22 mouse cellular contexts compared by ENCODE assay signal in the genomic region with DNA sequence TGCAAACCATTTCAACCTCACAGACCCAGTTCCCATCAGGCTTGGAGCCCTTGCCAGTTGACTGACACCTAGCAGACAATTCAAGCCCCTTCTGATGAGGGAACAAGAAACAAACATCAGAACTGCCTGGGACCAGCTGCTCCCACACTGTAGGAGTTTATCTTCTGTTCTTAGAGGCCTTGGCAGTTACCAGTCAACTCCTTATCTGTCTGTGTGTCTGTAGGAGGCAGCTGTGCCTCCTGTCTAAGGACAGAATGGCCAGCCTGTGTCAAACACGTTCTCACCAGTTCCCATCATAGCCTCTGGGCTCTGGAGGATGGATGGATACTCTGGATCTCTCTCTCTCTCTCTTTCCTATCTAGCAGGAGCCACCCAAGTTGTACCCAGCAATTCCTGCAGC. TPM values are rescaled to one million over a fixed set of nuclear protein-coding genes. Genes with fewer than 3 reads are reported as not detected.
"Had no signal": no experiment of that assay in that cellular context is flagged by ENCODE, and none has a peak within 500 bp of the region (broad histone marks: within the 10 kb centered on the region; RNA-seq: fewer than 3 reads in every experiment).

No protein-coding gene starts in this region.

RNA-seq across cellular contexts. Expression of a gene that starts 21.1 kb away (rescaled TPM):
- total RNA-seq: gastrocnemius, adult 2 months; gastrocnemius, postnatal 10 days; gastrocnemius, postnatal 25 days; granulocyte monocyte progenitor cell, adult 5-6 weeks; heart, adult 18-20 months; heart, adult 8-10 months; heart, postnatal 10 days; heart, postnatal 25 days; heart, postnatal 4 days; left cerebral cortex, postnatal 14 days; left cerebral cortex, postnatal 36 days had no signal
- polyA plus RNA-seq: heart, embryonic 12.5 days; heart, embryonic 14.5 days; heart, embryonic 16.5 days; hindbrain, embryonic 10.5 days; hindbrain, embryonic 16.5 days; inflammation-experienced regulatory T-cells, adult 6 months; intestine, postnatal 0 days; kidney, embryonic 14.5 days; kidney, embryonic 16.5 days; limb, embryonic 10.5 days; limb, embryonic 12.5 days had no signal
